Mouse (Mus musculus) lung, postnatal 0 days (tissue): ENCODE data around the gene Mdm2.

Experiments used
- CTCF ChIP-seq: IDR thresholded peaks from 2 replicates; pipeline ENCODE4 v1.5.1; 2016; ENCODE audit warnings: antibody characterized with exemption, mild to moderate bottlenecking
- EP300 ChIP-seq: IDR thresholded peaks from 2 replicates; pipeline ENCODE4 v1.6.1; 2016; ENCODE audit warnings: antibody characterized with exemption, mild to moderate bottlenecking, control low read depth

- TF ChIP-seq EP300: no peak
- no peak for TF ChIP-seq CTCF
These were observed 9.3 kb downstream of the Mdm2 start for GRCm38 (mm10) chr10:117701034-117701829.
